Mouse (Mus musculus) thymus, postnatal 4 days (tissue): ENCODE results near the gene Rab11fip4.
"Not testable (repeated sequence)": the region's sequence is repeated elsewhere in the genome, so short reads cannot be mapped to it uniquely, and the experiment has no call there.

Source experiments
- DNase-seq: peaks from one replicate; pipeline ENCODE4 v3.0.0; 2021

Rab11fip4 gene

DNA sequence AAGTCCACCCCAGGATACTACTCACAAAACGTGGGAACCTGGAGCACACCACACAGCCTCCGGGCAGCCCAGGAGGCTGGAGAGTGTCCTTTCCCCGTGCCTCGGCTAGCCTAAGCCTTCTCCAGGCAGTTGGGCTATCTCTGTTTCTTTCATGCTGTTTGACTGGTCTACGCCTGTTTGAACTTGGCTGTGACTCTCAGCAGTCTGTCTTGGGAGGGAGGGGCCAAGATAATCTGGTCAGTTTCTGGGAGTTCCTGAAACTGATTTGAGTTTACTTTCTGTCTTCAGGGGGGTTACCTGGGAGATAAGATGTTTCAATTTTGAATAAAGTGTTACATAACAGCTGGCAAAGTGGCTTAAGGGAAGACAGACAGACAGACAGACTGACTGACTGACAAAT is 88.9 kb downstream of the Rab11fip4 start:
- no peak for DNase-seq

DNA sequence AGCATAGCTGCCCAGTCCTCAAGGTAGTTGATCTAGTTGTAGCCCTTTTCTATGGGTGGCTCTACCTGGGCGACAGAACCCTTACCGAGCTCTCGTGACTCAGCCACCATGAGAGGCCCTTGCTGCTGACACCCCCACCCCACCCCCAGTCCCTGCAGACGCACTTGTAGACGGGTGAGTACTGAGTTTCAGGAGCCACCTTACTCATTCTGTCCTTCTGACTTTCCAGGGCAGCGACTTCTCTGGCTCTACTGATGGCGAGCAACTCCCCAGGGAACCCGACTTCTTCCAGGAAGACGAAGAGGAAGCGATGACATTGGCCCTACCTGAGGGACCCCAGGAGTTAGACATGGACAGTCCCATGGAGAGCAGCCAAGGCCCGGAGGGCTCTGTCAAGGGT is 89.5 kb downstream of the Rab11fip4 start:
- no peak for DNase-seq

DNA sequence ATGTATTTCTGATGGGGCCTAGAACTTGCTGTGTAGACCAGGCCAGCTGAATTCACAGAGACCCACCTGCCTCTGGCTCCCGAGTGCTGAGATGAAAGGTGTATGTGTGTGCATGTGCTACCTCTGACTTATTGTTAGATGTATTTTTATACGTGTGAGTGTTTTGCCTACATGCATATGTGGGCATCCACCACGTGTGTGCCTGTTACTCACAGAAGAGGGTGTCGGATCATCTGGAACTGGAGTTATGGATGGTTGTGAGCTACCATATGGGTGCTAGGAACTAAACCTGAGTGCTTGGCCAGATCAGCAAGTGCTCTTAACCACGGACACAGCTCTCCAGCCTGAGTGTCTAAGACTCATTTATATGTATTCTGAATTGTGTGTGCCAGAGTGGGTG is 90.2 kb downstream of the Rab11fip4 start:
- DNase-seq, result no peak

DNA sequence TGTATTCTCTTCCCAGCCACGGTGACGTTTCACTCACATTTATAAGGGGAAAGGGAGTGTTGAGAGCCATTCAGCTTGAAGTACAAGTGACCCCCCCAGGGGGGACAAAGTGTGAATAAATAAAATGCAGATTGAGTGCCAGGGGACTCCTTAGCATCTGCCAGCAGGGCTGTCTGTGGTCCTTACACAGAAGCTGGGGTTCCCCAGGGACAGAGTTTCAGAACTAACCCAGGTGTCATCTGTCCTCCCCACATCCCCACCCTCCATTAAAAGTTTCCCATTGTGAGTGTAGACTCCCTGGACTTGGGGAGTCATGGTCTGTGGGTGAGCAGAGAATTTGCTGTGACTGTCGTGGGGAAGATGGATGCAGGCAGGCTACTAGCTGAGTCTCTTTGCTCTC is 90.8 kb downstream of the Rab11fip4 start:
- DNase-seq, result no peak

DNA sequence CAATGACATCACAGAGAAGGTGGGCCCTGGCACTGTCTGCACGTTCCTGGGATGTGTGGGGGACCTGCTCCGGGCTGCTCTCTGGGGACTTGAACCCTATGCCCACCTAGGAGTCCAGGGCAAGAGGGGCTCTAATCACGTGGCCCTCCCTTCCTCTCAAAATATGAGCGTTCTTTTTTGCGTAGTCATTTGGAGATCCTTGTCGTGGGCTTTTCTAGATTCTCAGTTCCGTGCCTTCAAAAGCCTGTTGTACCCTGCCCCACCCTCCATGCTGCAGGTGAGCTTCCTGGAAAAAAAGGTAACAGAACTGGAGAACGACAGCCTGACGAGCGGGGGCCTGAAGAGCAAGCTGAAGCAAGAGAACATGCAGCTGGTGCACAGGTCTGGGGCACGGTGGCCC is 94.1 kb downstream of the Rab11fip4 start:
- DNase-seq, result no peak

DNA sequence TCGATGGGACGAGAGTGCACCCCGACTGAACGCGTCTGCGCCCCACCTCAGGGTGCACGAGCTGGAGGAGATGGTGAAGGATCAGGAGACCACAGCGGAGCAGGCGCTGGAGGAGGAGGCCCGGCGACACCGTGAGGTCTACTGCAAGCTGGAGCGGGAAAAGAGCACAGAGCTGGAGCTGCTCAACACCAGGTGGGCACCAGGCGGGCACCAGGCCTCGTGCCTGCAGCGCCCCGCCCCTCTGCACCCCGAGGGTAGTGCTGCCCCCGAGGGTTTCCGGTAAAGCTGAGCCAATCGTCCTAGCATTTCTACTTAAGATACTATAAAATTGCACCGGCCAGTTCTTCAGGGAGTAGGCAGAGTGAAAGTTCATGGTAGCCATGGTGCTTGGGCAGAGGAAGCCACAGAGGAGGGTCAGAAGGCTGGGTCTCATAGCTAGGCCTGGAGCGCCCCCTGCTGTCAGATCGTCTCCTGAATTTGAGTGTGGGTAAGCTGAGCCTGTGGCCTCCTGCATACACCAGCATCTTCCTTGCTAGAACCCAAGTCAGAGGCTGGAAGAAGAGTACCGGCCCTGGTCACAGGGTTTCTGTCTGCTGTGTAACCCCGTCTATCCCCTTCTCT is 95.6 kb downstream of the Rab11fip4 start:
- peak; percentile 97 for DNase-seq

DNA sequence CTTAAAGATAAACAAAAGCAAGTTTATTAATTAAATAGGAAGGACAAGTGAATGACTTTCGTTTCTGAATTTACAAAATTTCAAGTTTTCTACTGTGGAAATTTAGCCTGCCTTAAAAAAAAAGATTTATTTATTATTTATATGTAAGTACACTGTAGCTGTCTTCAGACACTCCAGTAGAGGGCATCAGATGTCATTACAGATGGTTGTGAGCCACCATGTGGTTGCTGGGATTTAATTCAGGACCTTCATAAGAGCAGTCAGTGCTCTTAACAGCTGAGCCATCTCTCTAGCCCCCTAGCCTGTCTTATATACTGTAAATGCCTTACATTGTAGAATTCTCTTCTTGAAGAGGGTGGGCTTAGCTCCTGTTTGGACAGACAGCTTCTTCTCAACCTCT is 98.9 kb downstream of the Rab11fip4 start:
- DNase-seq, result no peak

DNA sequence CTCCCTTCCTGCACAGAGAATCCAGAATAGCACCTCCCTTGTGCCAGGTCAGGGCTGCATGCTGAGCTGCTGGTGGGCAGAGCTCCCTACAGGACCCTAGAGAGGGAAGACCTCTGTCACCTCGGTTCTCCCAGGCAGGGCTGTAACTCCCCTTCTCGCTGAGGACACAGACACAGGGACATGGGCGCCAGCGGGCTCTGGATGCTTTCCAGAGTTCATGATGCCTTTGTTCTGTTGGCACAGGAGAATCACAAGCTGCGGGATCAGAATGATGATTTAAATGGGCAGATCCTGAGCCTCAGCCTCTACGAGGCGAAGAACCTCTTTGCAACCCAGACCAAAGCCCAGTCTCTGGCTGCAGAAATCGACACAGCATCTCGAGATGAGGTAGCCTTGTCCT is 100.5 kb downstream of the Rab11fip4 start:
- no peak for DNase-seq

DNA sequence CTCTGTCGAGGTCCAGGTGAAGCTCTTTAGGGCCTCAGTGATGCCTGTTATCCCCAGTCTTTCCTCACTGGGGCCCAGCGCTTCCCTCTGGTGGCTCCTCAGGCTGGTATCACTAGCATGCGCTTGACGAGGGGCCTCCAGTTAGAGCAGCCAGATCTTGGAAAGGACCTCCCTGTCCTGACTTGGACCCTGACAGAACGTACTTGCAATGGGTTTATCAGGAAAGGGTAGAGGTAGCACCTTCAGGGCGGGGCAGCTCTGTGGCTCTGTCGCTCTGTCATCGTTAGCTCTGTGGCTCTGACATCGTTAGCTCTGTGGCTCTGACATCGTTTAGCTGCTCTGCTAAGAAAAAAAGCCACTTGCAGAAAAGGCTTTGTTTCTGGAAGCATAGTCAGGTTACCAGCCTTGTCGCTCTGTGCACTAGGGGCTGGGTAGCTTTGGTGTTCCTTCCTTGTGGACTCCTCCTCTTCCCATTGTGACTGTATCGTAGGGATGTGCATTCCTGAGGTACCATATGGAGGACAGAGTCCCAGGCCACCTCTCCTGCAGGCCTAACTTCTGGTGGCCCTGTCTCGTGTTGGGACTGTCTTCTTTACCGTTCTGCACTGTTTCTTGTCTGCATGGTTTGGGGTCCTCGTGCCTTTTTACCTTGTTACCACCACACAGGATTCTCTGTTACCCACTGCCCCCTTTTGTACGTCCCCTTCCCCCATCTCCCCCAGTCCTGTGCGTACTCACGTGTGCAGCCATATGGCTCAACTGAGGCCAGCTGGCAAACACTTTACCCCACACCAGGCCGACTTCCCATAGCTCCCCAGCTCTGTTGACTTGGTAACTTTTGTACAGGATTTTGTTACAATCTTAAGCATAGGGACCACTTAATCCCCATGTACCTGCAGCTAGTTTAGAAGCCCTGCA is 105.6 kb downstream of the Rab11fip4 start:
- no peak for DNase-seq

DNA sequence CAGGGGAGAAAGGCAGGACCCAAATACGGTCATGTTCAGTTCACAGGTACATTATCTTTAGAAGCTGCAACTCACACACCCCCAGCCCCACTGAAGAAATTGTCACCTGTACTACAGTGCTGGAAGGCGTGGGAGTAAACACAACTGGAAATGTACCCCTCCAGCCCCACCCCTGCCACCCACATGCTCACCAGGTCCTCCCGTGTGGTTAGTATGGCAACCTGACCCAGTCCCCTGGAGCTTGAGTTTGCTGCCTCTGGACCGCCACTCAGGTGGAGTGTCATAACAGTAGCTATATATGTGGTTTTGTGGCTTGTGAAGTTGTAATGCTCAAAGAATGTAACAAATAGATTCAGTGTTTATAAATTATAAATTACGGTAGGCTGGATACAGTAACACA is 107.1 kb downstream of the Rab11fip4 start:
- no peak for DNase-seq

DNA sequence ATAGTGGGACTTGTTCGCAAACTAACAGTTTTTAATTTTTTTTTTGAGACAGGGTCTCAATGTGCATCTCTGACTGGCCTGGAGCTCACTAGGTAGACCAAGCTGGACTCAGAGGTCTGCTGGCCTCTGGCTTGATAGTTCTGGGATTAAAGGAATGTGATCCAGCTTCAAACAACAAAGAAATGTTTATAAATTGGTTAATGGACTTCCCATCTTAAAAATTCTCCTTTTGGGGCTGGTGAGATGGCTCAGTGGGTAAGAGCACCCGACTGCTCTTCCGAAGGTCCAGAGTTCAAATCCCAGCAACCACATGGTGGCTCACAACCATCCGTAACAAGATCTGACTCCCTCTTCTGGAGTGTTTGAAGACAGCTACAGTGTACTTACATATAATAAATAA is 107.5 kb downstream of the Rab11fip4 start:
- DNase-seq, result not testable (repeated sequence)

DNA sequence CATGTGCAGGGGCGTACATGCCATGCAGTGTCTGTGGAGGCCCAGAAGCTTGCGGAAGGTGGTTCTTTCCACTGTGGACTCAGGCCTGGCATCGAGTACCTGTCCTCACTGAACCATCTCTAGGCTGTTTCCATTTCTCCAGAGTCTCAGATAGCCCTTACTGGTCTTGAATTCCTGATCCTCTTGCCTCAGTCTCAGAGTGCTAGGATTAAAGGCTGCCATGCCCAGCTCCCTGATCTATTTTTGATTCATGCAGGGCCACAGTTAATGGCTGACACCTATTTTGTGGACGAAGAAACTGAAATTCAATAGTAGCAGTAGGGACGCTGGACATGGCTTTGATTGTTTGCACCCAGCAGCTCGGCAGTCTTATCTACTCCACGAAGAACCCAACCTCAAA is 110.5 kb downstream of the Rab11fip4 start:
- no peak for DNase-seq

DNA sequence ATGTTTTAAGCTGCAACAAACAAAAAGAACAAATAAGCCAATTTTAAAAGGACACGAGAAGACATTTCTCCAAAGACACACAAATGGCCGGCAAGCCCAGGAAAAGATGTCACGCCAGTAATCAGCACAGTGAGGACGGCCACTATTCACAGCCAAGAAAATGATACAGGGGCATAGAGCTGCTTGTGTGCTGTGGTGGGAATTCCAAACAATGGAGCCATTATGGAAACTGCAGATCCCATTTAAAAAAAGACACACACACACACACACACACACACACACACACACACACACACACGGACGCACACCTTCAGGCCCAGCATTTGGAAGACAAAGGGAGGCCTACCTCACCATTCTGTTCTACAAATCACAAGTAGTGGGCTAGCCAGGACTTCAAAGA is 111.1 kb downstream of the Rab11fip4 start:
- DNase-seq, result no peak

DNA sequence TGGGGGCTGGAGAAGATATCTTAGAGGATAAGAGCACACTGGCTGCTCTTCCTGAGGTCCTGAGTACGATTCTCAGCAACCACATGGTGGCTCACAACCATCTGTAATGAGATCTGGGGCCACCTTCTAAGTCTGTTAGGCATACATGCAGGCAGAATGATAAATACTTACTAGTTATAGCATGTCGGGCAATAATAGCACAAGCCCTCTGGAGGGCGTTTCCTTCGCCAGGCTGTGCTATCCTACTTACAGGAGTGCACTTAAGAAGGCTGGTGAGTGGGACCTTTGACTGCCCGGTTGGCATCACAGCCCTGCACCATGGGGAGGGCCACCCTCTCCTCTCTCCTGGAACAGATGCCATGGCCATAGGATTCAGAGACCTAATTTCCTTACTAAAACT is 112.4 kb downstream of the Rab11fip4 start:
- peak; percentile 71 for DNase-seq

DNA sequence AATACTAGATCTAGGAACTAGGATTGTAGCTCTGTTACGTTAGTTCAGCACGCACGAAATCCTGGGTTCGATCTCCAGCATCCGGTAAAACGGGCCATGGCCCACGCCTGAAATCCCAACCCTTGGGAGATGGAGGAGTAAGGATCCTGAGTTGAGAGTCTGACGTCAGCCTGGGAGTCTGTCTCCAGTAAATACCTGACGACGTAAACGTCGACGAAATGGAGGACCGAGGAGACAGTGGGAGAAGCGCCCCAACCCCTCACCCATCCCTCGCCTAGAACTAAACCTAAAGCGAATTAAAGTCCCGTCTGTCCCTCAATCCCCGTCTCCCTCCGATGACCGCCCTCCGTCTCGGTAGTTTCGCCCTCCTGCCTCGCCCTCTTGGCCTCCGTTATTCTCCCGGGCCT is 112.9 kb downstream of the Rab11fip4 start:
- no peak for DNase-seq

DNA sequence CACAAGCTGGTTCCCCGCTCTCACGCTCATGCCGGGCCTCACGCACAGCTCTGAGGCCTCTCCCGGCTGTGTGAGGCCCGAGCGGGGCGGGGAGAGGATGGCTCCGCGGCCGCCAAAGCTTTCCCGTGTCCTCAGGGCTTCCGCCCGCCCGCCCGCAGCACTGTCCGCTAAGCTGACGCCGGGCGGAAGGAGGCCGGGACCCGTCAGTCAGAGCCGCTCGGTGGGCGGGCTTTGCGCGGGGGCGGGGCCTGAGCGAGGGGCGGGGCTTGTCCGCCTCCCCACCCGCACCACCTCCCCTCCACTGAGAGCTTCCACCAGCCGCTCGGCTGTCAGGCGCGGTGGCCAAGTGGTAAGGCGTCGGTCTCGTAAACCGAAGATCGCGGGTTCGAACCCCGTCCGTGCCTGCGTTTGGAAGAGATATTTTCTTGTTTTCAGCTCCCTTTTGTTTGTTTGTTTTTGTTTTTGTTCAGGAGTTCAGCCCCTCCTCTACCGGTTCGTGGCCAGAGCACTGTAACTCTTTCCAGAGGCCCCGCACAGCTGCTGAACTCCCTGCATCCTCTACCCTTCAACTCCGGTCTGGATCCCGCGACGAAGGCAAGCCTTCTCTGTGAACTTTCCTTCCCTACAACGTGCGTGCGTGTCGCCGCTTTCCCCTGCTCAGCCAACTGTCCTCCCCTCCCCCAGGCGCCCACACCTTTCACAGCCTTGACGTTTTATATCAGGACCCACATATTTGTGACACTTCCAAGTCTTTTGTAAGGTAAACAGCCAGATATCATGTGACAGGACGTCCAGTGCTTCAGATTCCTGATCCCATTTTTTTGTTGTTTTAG is 113.5 kb downstream of the Rab11fip4 start:
- DNase-seq, result peak; percentile 98

DNA sequence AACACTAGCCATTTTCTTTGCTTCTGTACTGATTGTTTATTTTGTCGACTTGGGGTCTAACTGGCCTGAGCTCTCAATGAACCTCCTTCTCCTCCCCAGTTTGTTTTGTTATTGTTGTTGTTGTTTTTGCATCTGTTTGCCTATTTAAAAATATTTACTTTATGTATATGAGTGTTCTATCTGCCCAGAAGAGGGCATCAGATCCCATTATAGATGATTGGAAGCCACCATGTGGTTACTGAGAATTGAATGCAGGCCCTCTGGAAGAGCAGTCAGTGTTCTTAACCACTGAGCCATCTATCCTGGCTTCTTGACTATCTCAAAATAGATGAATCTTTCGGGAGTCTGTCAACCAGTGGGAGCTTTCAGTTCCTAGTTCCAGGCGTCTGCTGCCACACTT is 116.1 kb downstream of the Rab11fip4 start:
- no peak for DNase-seq

DNA sequence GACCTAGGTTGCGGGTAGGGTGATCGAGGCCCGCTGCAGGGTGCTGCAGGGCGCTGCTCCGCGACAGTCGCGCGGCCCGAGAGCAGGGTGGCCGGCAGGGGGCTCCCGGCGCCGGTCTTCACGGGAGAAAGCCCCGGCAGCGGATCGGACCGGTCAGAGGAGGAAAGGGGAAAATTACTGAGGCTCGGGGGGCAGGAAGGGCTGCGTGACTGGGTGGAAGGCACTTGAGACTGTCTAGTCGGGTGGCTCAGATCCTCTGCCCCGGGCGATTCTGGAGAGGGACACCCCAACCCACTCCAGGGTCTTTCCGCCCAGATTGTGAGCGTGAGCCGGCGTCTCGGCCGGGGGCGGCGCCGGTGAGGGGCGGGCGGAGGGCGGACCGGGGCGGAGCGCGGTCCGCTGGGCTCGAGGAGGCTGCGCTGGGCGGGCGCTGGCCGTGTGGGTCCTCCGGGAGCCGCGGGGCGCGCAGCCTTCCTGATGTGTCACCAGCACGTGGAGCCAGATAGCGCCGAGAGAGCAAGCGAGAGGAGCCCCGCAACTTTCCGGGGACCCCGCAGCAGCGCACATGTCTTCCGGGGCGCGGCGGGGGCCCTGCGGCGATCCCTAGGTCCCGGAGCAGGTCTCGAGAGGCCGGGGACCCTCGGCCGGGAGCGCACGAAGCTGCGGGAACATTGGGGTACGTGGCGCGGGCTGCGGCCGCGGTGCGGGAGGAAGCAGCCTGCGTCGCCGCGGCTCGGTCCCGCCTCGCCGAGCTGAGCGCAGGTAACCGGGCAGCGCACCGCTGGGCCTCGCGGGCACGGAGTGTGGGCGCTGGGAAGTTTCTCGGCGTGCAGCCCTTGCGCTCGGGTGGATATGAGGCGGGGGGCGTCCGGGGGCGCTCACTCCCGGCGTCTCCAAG is 120.1 kb downstream of the Rab11fip4 start:
- peak; percentile 84 for DNase-seq

DNA sequence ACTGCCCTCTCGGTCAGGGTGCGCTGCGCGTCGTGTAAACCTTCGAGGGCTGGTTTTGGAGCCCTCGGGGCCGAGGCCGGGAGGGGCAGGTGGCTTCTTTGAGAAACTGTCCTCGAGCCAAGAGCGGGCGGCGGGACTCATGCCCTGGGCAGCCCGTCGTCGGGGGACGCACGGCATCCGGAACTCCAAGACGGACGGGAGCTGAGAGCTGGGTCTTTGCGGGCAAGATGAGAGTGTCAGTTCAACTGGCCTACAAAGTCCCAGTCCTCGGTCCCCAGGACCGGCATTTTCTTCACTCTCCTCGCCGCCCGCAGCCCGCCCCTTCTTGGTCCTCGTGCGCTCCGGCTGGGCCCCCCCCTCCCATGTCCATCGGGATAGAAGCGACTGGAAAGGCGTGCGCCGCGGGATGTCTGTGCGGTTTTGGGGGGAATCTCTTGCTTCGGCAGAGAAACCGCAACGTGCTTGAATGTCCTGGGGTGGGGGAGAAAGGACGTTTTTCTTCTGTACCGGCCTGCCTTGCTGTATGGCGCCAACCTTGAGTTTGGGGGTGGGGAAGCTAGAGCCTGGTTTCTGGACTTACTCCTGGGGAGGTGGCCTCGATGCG is 120.9 kb downstream of the Rab11fip4 start:
- DNase-seq, result no peak

DNA sequence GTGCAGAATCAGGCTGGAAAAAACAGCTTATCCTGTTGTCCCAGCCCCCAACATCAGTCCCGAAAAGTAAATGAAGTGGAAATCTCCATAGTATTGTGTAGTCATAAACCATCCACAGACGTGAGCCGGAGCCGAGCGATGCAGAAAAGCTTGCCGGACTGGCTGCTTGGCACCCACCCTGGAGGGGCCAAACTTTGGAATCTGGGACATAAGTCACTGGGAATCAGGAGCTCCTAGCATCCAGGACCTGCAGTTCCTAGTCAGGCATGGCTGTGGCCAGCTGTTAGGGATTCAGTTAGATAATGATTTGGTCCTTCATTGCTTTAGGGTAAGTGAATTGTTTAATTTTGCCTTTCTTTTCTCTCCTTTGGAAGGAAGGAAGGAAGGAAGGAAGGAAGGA is 122.2 kb downstream of the Rab11fip4 start:
- DNase-seq, result no peak

DNA sequence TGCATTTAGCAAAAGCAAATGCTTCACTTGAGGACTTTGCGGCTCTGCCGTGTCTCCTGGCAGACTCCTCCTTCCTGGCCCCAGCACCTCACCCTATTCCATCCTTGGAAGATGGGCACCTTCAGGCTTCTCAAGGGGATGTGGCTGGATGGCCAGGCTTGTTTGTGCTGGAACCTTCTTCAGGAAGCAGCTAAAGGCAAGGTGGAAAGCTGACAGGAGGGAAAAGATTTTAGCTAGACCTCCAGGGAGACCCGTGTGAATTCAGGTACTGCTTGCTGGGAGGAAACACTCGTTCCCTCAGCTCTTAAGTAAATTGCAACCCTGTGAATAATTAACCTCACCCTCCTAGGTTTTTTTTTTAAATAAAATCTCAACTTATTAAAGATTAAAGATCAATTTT is 122.7 kb downstream of the Rab11fip4 start:
- no peak for DNase-seq

DNA sequence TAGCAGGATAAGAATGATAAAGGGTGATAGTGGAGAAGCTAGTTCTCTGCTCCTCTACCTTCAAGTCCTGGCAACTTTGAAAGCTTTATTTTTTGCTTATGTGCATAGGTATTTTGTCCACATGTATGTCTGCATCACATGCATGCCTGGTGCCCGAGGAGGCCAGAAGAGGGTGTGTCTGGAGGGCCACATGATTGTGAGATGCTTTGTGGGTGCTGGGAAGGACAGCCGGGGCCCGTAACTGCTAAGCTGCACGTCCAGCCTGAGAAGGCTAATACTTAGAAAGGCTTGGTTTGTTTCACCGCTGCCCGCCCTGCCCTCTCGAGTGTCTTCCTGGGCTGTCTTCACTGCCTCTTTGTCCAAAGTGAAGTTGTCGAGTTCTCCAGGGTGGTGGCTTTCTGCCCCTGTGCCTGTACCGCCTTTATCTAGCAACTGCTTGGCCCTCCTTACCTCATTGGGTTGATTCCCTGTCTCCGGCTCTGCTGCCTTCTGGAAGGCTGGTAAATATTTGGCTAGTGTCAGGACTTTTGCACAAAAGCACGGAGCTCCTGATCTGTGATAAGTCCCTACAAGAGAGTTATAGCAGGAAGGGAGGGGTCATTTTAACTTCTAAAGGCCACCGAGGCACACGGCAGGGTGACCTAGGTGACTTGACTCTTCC is 123.2 kb downstream of the Rab11fip4 start:
- DNase-seq, result no peak
